Mouse (Mus musculus) liver, embryonic 11.5 days (tissue): ENCODE data around the gene Gpr183. TPM values are rescaled to one million over a fixed set of nuclear protein-coding genes. Genes with fewer than 3 reads are reported as not detected.
A peak's percentile ranks its signal among the peaks of the same experiment; 100 is the strongest.

ENCODE experiments used
- ATAC-seq: fragments of 200-750 bp; cut with Nextera tagmentation; replicated peaks from 2 replicates; pipeline ENCODE4 v1.8.0; 2017; ENCODE audit warnings: moderate number of reproducible peaks, mild to moderate bottlenecking, moderate TSS enrichment, moderate library complexity; ENCODE audit not compliant: low FRiP score
- DNase-seq: peaks from one replicate; pipeline ENCODE4 v3.0.0-alpha.2; 2017; ENCODE audit warnings: low spot score
- H3K27ac ChIP-seq: fragments of 300-500 bp; sonication (generic); 2 replicates; pipeline ENCODE4 v1.5.1; 2014; ENCODE audit warnings: mild to moderate bottlenecking, low read depth, low read length, control low read depth
- H3K27me3 ChIP-seq: fragments of 300-500 bp; sonication (generic); replicated peaks from 2 replicates; pipeline ENCODE4 v1.6.1; 2014; ENCODE audit warnings: low read length, mixed read lengths; ENCODE audit not compliant: control insufficient read depth, insufficient read depth
- H3K36me3 ChIP-seq: fragments of 300-500 bp; sonication (generic); 2 replicates; pipeline ENCODE4 v1.6.1; 2014; ENCODE audit warnings: mild to moderate bottlenecking, low read length, moderate library complexity, mixed read lengths; ENCODE audit not compliant: control insufficient read depth, insufficient read depth
- H3K4me1 ChIP-seq: fragments of 300-500 bp; sonication (generic); replicated peaks from 2 replicates; pipeline ENCODE4 v1.6.1; 2014; ENCODE audit warnings: low read length, mixed read lengths; ENCODE audit not compliant: control insufficient read depth, insufficient read depth
- H3K4me2 ChIP-seq: fragments of 300-500 bp; sonication (generic); 2 replicates; pipeline ENCODE4 v1.6.1; 2014; ENCODE audit warnings: mild to moderate bottlenecking, control low read depth, moderate library complexity
- H3K4me3 ChIP-seq: fragments of 300-500 bp; sonication (generic); 2 replicates; pipeline ENCODE4 v1.5.1; 2014; ENCODE audit warnings: low read depth, low read length, control low read depth
- H3K9ac ChIP-seq: fragments of 300-500 bp; sonication (generic); 2 replicates; pipeline ENCODE4 v1.6.1; 2014; ENCODE audit warnings: low read depth, low read length, control low read depth
- H3K9me3 ChIP-seq: fragments of 300-500 bp; sonication (generic); 2 replicates; pipeline ENCODE4 v1.6.1; 2016; ENCODE audit warnings: low read length, inconsistent platforms, mixed read lengths; ENCODE audit not compliant: control insufficient read depth
- WGBS: fragments of 180-500 bp; shearing (Covaris S2); extraction: QIAGEN DNeasy Blood & Tissue Kit; methylation state at CpG from one replicate; pipeline ENCODE4 v1.1.7; 2014; 5-methylcytosine and 5-hydroxymethylcytosine counted together
- polyA plus RNA-seq: library from polyadenylated mRNA; unstranded; fragments of >200 nt; fragmentation: Nextera tagmentation; extraction: Ambion mirVana; gene quantifications from 2 replicates; pipeline ENCODE4 v1.2.1, GENCODE M21; 2014

The Gpr183 gene
- polyA plus RNA-seq, 1 experiment from 2014 or later: 3.9 TPM

DNA sequence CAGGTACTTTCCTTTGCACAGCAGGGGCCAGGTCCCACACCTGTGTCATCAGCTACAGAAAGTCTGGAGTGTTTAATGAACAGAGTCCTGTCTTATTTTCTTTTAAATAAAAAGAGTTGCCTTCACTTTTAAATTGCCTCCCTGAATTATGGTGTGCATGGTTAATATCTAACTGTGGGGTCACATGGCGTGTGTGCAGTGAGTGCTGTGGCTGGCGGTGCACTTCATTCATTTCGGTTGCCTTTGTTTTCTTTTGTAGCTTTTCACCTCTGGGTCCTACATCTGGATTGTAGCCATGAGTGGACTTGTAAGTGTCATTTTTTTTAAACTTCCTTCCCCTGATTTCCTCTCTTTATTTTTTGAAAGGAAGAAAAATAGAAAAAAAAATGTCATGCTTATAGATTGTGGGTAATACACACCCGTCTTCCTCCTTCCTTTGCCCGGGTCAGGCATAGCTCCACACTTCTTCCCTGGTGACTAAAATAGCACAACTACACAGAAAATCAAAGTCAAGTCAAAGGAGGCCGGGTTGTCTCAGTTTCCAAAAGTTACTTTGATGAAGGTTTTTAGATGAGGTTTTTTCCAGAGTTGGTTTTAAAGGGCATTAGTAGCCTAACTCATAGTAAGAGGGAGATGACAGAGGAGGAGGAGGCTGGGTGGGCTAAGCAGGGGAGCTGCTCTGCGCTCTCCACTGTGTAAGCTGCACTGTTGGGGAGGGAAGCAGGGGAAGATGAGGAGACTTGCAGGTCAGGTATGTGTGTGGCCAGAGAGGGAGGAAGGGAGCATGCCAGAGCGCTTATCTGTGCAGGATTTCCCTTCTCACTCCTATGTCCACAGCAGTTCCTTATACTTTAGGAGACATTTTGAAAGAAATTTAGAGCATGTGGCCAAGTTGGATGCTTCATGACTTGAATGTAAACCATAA lies 18.3 kb upstream of the Gpr183 start:
- Histone ChIP-seq H3K9me3 (no peaks in the 10 kb centered on the region), H3K36me3 (no peaks in the 10 kb centered on the region), H3K4me2 (no peak overlapping the region), H3K27ac (0 out of 2 replicates have a peak overlapping the region, but pooled peaks have one; percentile 15), H3K27me3 (no peaks in the 10 kb centered on the region), H3K4me3 (no peak overlapping the region), H3K4me1 (peaks cover 15% of the 10 kb centered on the region), H3K9ac (no peak overlapping the region)
- WGBS: 49% methylated on average over 8 of the region's 8 CpGs
- DNase-seq: no peak
- no peak; the same call in 1 of the 2 replicates for ATAC-seq

DNA sequence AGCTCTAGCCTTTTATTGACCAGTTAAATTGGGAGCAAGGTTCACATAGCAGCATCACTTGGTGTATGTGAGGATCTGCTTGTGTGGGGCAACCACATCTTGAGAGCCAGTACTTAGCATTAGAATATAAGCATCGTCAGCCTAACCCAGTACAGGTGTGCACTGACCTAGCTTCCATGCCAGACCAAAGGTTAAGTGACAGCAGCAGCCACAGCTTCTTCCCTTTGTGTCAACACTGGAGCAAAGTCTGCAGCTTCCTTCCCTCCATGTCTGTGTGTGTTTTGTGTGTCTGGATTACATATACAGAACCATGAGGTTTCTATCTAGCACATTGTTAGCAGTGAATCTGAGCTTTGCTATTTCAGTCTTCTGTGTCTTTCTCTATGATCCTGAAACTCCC lies 16.5 kb upstream of the Gpr183 start:
- no peak overlapping the region for H3K4me2 ChIP-seq
- DNase-seq: no peak
- no peak overlapping the region for H3K9ac ChIP-seq
- H3K4me1 ChIP-seq: peaks cover 13% of the 10 kb centered on the region
- H3K4me3 ChIP-seq: no peak overlapping the region
- no peaks in the 10 kb centered on the region for H3K27me3 ChIP-seq
- no peak overlapping the region for H3K27ac ChIP-seq
- no peaks in the 10 kb centered on the region for H3K9me3 ChIP-seq
- H3K36me3 ChIP-seq: no peaks in the 10 kb centered on the region
- no peak for ATAC-seq
- WGBS: 74% methylated on average over 1 of the region's 1 CpGs

DNA sequence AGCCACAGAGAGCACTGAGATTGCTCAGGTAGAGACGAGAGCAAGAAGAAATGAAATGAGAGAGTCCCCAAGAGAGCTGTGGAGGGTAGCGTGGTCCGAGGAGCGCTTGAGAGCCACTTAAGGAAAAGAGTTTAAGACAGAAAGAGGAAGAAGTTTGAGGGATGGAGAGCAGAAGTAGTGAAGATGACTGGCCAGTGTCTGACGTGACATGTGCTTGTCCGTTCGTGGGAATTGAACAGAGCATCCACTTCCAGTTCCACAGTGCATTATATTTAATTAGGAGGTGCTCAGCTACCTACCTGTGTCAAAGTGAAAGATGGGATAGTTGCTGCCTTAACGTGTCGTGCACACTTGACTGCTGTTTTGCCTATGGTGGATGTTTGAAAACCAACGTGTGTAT lies 8.1 kb upstream of the Gpr183 start:
- H3K36me3 ChIP-seq: no peaks in the 10 kb centered on the region
- H3K27ac ChIP-seq: no peak overlapping the region
- H3K9me3 ChIP-seq: no peaks in the 10 kb centered on the region
- DNase-seq: no peak
- H3K27me3 ChIP-seq: no peaks in the 10 kb centered on the region
- H3K4me3 ChIP-seq: no peak overlapping the region
- ATAC-seq: no peak
- H3K4me2 ChIP-seq: no peak overlapping the region
- no peaks in the 10 kb centered on the region for H3K4me1 ChIP-seq
- H3K9ac ChIP-seq: no peak overlapping the region
- WGBS: 76% methylated on average over 10 of the region's 10 CpGs

DNA sequence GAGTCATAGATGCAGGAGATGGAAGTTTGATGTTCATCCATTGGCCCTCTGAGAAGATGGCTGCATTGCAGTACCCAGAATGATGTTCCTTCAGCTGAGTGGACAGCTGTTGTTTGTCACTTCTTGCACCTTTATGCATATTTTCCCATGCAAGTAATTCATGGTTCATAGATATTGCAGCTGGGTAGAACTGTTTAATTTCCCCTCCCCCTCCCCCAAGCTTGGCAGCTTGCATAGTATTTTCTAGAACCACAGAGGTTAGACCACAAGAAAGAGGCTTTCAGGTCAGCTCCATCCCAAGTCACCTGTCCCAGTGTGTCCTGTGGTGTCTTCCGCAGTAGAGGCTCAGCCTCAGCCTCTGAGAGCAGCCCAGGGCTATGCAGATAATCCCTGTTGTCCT lies 5.4 kb upstream of the Gpr183 start:
- Histone ChIP-seq H3K4me1 (peaks cover 5% of the 10 kb centered on the region; the same call in 1 of the 2 replicates), H3K27me3 (no peaks in the 10 kb centered on the region), H3K27ac (no peak overlapping the region), H3K36me3 (no peaks in the 10 kb centered on the region), H3K4me2 (no peak overlapping the region), H3K9me3 (no peaks in the 10 kb centered on the region), H3K9ac (no peak overlapping the region), H3K4me3 (no peak overlapping the region)
- ATAC-seq (no peak), DNase-seq (no peak)
- 91% methylated on average over 1 of the region's 1 CpGs for WGBS

GRCm38 (mm10) chr14:121967095-121967494 lies 2.1 kb upstream of the Gpr183 start:
- WGBS: 67% methylated on average over 4 of the region's 4 CpGs
- H3K36me3 ChIP-seq: no peaks in the 10 kb centered on the region
- H3K4me2 ChIP-seq: no peak overlapping the region
- no peaks in the 10 kb centered on the region for H3K9me3 ChIP-seq
- no peak overlapping the region for H3K4me3 ChIP-seq
- no peak overlapping the region for H3K9ac ChIP-seq
- H3K27ac ChIP-seq: no peak overlapping the region
- no peak for ATAC-seq
- peak; percentile 25 for DNase-seq
- peaks cover 22% of the 10 kb centered on the region for H3K4me1 ChIP-seq
- no peaks in the 10 kb centered on the region for H3K27me3 ChIP-seq

DNA sequence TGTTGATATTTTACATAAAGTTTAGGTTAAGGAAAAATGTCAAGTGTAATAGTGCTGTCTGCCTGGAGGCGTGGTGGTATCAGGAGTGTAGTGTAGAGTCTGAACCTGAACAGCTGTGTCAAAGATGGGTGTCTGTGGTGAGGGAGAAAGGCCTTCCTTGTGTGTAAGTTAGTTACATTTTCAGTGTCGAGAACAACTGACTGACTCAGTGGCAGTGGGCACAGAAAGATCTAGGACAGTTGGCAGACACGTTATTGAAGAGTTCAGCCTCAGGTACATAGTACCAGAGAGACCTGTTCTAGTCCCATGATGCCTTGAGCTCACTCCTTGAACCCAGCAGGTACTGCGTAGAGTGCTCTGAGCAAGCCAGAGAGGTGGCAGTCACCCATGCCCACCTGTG lies 466 bp upstream of the Gpr183 start:
- ATAC-seq: no peak
- DNase-seq: no peak
- Histone ChIP-seq H3K27me3 (no peaks in the 10 kb centered on the region), H3K36me3 (no peaks in the 10 kb centered on the region), H3K4me1 (peaks cover 37% of the 10 kb centered on the region), H3K9ac (no peak overlapping the region), H3K4me2 (no peak overlapping the region), H3K9me3 (no peaks in the 10 kb centered on the region), H3K4me3 (no peak overlapping the region), H3K27ac (no peak overlapping the region)
- 78% methylated on average over 4 of the region's 4 CpGs for WGBS

- Histone ChIP-seq H3K4me2 (peak overlapping the region; percentile 15), H3K9ac (peak overlapping the region; percentile 25; the same call in 1 of the 2 replicates)
- 50% methylated on average over 4 of the region's 4 CpGs for WGBS
Measured at GRCm38 (mm10) chr14:121963942-121964335, 1.1 kb downstream of the Gpr183 start.

DNA sequence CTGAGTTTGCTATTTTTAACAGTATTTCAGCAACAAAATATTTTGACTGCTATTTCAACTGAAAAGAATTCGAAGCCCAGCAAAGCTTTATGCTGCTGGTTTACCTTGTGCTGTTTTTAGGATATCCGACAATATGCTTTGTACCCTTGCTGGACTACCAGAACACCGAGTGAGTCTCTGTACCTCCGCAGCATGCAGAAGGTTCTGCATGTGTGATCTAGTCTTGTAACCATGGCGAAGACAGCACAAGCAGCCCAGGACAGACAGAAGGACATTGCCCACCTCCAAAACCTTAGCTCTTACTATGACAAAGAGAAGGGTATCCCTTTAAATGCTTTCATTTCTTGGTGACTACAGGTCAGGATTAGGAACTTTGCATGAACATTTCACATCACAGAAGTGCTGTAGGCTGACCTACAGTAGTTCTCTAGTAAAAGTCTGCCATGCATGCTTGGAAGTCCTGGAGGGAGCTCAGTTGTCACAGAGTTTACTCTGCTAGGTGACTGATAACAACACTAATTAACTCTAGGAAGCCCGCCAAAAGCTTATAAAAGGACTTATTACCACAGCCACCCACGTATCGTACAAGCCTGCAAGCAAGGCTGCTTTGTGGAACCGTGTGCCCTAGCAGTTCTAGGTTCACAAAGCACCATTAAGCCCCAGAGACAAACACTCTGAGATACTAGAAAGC lies 1.6 kb downstream of the Gpr183 start:
- peak overlapping the region; percentile 25; the same call in 1 of the 2 replicates for H3K9ac ChIP-seq
- H3K27me3 ChIP-seq: no peaks in the 10 kb centered on the region
- peak overlapping the region; percentile 24 for H3K4me3 ChIP-seq
- peak overlapping the region; percentile 15 for H3K4me2 ChIP-seq
- no peaks in the 10 kb centered on the region for H3K9me3 ChIP-seq
- ATAC-seq (peak; percentile 37; the same call in 1 of the 2 replicates), DNase-seq (no peak)
- 68% methylated on average over 9 of the region's 9 CpGs for WGBS
- H3K36me3 ChIP-seq: no peaks in the 10 kb centered on the region
- H3K27ac ChIP-seq: no peak overlapping the region
- peaks cover 38% of the 10 kb centered on the region for H3K4me1 ChIP-seq

More at GRCm38 (mm10) chr14:121963942-121964335, 1.1 kb downstream of the Gpr183 start:
- H3K36me3 ChIP-seq: no peaks in the 10 kb centered on the region
- no peak for ATAC-seq
- no peak overlapping the region for H3K27ac ChIP-seq
- peak overlapping the region; percentile 24 for H3K4me3 ChIP-seq
- H3K9me3 ChIP-seq: no peaks in the 10 kb centered on the region
- DNase-seq: no peak
- no peaks in the 10 kb centered on the region for H3K27me3 ChIP-seq
- H3K4me1 ChIP-seq: peaks cover 38% of the 10 kb centered on the region
